Mouse (Mus musculus) left cerebral cortex, postnatal 36 days (tissue): ENCODE measurements around the gene Syn2. TPM values are rescaled to one million over a fixed set of nuclear protein-coding genes. Genes with fewer than 3 reads are reported as not detected.
A peak's percentile ranks its signal among the peaks of the same experiment; 100 is the strongest.

Experiments used
- DNase-seq, 2 experiments: peaks; one replicate each; pipeline ENCODE4 v3.0.0; 2021 to 2022; ENCODE audit warnings: low spot score in 2 of 2, mixed read lengths in 1 of 2
- intact Hi-C: fragments of 180-260 bp; cut with DNase I; formaldehyde crosslinking; loops from one replicate; pipeline ENCODE4 v1.15.1; 2025
- total RNA-seq, 2 experiments: library from RNA; stranded (reverse); gene quantifications; 2 replicates each; pipeline ENCODE4 v1.2.3; 2021

The Syn2 gene
- 100 to 1,000 TPM; 444 to 455 TPM for total RNA-seq

DNA sequence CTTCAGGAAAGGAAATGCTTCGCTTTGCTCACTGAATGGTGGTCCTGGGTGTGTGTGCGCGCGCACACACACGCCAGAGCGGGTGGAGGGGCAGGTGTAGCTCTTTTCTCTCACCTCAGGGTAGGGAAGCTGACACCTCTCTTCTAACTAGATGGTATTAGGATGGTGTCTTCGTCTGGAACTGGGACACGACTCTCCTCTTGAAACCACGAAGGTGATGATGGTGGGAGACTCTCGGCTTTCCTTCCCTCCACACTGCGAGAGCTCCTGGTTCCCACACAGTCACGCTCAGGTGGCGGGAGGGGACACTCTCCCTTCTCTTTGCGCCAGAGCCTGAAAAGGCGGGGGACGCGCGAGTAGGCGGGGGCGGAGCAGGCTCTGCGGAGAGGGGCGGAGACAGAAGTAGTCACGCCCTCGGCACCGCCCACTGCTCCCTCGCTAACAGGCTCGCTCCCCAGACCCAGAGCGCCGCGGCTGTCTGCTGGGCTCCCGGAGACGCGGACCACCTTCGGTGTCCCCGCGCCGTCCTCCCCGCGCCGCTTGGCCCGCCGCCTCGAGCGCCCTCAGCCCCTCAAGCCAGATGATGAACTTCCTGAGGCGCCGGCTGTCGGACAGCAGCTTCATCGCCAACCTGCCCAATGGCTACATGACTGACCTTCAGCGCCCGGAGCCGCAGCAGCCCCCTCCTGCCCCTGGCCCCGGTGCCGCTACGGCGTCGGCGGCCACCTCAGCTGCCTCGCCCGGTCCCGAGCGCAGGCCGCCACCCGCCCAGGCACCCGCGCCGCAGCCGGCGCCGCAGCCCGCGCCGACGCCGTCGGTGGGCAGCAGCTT, at the start of gene Syn2:
Syn2 (plus strand) TSS at position 402 of the 831 bp plus-strand sequence.
- intact Hi-C loops, result loop anchor here (5.0 to 10.0 kb wide), 3 partner anchors 67 to 90 kb away; partner anchors contain the start of gene Gm17482
- peak; percentile 92 to 94 for DNase-seq

- intact Hi-C loops, result loop anchor here (5.0 kb wide), 1 partner anchor 37 kb away; no protein-coding TSS in a partner anchor
- peak; percentile 79 to 86 for DNase-seq
Measured at GRCm38 (mm10) chr6:115085274-115085841, 49.3 kb upstream of the Syn2 start.

- no peak for DNase-seq
- intact Hi-C loops, result loop anchor here (5.0 kb wide), 1 partner anchor 34 kb away; no protein-coding TSS in a partner anchor
Measured at GRCm38 (mm10) chr6:115088314-115089106, 46.2 kb upstream of the Syn2 start.

DNA sequence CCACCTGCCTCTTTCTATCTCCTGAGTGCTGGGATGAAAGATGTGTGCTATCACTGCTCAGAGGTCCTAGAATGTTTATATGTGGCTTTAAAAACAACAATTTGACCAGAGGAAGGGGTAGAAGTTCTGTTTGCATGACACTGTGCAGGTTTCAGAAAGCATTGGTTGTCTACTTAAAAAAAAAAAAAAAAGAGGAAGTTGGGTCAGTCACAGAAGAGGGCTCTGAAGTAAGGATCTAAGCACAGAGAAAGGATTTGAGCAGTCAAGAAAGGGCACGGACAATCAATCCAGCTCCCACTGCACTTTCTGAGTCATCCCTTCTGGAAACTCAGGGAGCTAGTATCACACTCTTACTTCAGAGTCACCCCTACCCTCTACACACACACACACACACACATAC, 43.0 kb upstream of the Syn2 start:
- DNase-seq, result no peak
- intact Hi-C loops, result no loop called here

- no peak for DNase-seq
- intact Hi-C loops, result no loop called here
Measured at GRCm38 (mm10) chr6:115102542-115102941, 32.2 kb upstream of the Syn2 start.

GRCm38 (mm10) chr6:115111426-115111825, 23.3 kb upstream of the Syn2 start:
- DNase-seq, result no peak
- intact Hi-C loops, result no loop called here

DNA sequence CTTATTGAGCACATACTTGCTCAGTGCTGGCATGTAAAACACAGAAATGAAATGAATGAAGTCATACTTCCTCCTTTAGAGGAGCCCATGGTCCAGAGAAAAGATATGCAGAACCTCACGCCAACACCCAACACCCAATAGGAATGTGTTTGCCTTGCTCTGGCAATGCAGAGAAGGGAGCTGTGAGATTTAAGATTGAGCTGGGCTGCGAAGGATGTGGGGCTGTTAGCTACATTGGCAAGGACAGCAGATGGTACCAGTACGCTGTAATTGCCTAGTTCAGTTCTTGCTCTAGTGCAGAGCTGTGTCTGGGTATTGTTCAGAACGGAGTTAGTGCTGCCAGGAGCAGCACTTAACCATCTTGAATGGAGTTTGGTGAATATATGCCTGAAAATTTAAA, 12.5 kb upstream of the Syn2 start:
- peak; percentile 50 to 68 for DNase-seq
- intact Hi-C loops, result loop anchor here (5.0 kb wide), 1 partner anchor 35 kb away; no protein-coding TSS in a partner anchor

- peak; percentile 75 to 76 for DNase-seq
- intact Hi-C loops, result loop anchor here (5.0 kb wide), 1 partner anchor 36 kb away; no protein-coding TSS in a partner anchor
Measured at GRCm38 (mm10) chr6:115123262-115124201, 11.2 kb upstream of the Syn2 start.

DNA sequence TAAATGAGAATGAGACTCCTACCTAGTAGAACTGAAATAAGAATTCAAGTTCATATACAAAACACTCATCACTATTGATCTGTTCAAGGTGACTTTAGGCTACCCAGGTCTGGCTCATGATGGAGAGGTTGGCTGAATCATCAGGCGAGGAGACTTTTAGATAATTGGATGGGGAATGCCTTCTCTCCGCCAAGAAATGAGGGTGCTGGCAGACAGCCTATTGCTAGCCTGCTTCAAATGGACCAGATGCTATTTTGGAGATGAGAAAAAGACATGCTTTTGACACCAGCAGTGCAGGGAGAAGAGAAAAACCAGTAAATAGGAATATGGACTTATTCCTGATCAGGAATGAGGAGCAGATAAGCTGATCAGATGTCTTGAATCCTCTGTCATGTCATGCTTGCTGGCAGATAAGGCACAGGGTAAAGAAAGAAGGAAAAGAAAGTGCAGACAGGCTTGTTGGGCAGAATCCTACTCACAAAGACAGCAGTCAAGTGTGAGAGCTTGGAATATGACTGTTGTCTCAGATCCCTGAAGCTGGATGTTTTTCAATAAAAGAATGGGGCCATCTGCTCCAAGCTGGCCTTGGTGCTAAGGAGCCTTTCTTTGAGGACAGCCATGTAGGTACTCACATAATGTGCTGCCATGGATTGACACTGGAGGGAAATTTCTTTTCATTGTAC, 9.9 kb upstream of the Syn2 start:
- intact Hi-C loops, result loop anchor here (5.0 kb wide), 1 partner anchor 38 kb away; no protein-coding TSS in a partner anchor
- DNase-seq, result peak; percentile 59 to 63

DNA sequence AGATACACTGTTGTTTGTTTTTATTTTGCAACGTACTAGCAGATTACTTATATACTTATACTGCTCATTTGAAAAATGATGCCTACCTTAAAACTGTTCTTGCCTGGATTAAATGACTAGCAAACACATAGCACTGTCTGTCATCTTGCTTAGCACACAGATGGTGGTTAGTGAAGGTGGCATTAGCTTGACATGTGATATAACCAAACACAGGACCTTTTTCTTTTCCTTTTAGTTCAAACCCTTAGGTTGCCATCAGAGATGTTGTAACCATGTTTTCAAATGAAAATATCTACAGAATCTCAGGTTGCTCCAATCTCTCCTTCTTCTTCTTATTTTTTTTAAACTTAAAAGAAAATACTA, 9.4 kb upstream of the Syn2 start:
- intact Hi-C loops, result no loop called here
- DNase-seq, result no peak

DNA sequence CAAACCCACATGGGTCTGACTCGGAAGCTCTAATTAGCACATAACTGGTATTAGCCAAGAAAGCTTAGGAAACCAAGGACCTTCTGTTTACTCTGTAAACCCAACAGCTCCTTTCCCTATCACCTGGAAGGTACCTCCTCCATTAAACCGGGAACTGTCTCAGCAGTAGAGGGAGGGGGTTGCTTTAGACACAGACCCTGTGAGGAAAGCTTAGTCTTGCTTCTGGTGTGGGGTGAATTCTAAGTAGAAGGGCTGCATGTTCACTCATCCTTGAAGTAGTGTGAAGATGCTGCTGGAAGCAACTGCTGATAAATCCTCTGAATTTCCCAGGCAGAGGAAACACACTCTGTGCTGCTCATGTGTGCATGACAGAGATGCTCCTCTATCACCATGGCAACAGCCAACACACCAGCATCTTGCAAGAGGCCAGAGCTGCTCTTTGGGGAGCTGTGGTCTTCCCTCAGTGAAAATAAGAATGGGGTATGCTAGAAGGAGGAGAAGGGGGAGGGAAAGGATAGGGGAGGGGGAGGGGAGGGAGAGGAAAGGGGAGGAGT, 8.4 kb upstream of the Syn2 start:
- peak; percentile 45 to 47 for DNase-seq
- intact Hi-C loops, result no loop called here

- no peak for DNase-seq
- intact Hi-C loops, result no loop called here
Measured at GRCm38 (mm10) chr6:115126851-115127250, 7.9 kb upstream of the Syn2 start.

- intact Hi-C loops, result no loop called here
- no peak for DNase-seq
Measured at GRCm38 (mm10) chr6:115127255-115127824, 7.4 kb upstream of the Syn2 start.

DNA sequence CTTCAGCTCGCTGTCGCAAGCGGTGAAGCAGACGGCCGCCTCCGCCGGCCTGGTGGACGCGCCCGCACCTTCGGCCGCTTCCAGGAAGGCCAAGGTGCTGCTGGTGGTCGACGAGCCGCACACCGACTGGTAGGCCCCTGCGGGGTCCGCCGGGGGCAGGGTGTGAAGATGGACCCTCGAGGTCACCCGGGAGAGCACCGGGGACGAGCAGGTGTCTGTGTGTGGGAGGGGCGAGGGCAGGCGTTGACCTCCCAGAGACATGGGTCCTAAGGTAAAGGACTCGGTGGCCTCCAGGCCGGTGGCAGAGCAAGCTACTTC, 589 bp downstream of the Syn2 start:
- intact Hi-C loops, result loop anchor here (5.0 to 10.0 kb wide), 3 partner anchors 68 to 90 kb away; partner anchors contain the start of gene Gm17482

DNA sequence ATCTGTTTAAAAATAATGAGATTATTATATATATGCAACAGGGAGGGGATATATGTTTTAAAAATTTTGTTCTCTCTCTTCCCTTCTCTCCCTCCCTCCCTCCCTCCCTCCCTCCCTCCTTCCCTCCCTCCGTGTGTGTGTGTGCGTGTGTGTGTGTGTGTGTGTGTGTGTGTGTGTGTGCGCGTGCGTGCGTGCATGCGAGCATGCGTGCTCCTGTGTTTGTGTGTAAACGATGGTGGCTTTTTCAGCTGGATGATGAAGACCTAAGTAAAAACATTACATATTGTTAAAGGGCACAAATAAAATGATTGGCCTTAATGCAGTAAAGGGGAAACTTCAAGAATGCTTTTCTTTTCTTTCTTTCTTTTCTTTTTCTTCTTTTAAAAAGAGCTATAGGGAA, 1.5 kb downstream of the Syn2 start:
- DNase-seq, result no peak
- intact Hi-C loops, result loop anchor here (5.0 to 10.0 kb wide), 3 partner anchors 69 to 89 kb away; partner anchors contain the start of gene Gm17482

More for the DNA sequence above, 589 bp downstream of the Syn2 start:
- DNase-seq, result no peak

DNA sequence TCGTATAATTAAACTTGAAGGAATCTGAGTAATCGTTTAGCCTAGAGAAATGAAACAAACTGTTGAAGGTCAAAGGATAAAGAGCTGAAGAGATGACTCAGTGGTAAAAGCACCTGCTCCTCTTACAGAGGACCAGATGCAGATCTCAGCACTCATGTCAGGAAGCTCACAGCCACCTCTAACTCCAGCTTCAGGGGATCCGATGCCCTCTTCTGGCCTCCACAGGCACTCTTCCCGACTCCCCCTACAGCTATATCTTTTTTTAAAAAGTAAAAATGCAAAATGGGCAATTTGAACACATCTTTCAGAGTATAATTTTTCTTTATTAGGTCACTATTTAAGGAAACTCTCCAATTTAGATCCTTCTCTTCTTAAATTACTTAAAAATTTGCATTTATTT, 6.7 kb downstream of the Syn2 start:
- intact Hi-C loops, result no loop called here
- DNase-seq, result no peak

GRCm38 (mm10) chr6:115161175-115161574, 26.5 kb downstream of the Syn2 start:
- intact Hi-C loops, result no loop called here
- no peak for DNase-seq
